Mouse (Mus musculus) v-Abl transformed pro-B cells (cell line): ENCODE results near the gene Nrm.

Source experiments
- in situ Hi-C, 2 experiments: fragments of 400-800 bp; cut with MboI; formaldehyde crosslinking; loops; one replicate each; pipeline ENCODE4 v1.15.1; 2025; ENCODE audit not compliant: unreplicated experiment in 2 of 2

The Nrm gene

DNA sequence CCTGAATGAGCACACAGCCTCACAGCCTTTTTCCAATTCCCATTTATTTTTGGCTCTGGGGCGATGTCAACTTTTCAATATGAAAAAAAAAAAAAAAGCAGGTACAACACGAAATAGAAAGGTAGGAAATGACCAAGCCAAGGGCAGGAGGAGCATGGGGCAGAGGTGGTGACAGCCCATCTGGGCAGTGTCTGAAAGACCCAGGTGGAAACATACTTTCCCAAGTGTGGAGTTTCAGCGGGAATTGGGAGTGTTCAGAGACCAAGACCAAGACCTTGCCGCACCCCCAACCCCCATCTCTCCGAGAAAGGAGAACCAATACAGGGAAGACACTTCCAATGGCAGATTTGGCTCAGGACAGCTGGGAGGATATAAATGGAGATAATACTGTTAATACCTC is 27.2 kb upstream of the Nrm start:
- in situ Hi-C loops = loop anchor here in 1 of 2 experiments (5.0 to 10.0 kb wide), 2 partner anchors 73 to 151 kb away; partner anchors contain the start of gene Prr3

DNA sequence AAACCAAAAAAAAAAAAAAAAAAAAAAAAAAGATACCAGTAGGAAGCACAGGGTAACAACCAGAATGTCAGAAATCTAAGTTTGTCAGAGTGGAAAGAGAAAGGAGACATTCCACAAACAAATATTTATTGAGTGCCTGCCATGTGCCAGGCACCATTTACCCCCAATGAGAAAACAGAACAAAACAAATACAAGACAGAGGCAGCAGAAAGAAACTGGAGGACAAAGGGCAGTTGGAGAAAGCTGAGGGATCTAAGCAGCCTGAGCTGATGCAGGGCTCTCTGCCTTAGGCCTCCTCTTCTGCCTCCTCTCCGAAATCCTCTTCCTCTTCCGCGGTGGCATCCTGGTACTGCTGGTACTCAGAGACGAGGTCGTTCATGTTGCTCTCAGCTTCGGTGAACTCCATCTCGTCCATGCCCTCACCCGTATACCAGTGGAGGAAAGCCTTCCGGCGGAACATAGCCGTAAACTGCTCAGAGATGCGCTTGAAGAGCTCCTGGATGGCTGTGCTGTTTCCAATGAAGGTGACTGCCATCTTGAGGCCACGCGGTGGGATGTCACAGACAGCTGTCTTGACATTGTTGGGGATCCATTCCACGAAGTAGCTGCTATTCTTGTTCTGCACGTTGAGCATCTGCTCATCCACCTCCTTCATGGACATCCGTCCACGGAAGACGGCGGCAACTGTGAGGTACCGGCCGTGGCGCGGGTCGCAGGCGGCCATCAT is 26.3 kb upstream of the Nrm start:
- in situ Hi-C loops = loop anchor here (5.0 to 10.0 kb wide), 3 partner anchors 37 to 150 kb away; partner anchors contain the start of gene Prr3 (in 1 of the 2)

DNA sequence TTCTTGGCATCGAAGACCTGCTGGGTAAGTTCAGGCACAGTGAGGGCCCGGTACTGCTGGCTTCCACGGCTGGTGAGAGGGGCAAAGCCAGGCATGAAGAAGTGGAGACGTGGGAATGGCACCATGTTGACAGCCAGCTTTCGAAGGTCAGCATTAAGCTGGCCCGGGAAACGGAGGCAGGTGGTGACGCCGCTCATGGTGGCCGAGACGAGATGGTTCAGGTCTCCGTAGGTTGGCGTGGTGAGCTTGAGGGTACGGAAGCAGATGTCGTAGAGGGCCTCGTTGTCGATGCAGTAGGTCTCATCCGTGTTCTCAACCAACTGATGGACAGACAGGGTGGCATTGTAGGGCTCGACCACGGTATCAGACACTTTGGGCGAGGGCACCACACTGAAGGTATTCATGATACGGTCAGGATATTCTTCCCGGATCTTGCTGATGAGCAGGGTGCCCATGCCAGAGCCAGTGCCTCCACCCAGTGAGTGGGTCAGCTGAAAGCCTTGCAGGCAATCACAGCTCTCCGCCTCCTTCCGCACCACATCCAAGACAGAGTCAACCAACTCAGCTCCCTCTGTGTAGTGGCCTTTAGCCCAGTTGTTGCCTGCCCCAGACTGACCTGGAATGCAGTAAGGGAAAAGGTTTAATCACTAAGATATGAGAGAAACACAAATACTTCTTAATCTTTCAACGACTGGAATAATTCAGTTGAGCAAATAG is 25.5 kb upstream of the Nrm start:
- in situ Hi-C loops = loop anchor here (5.0 to 10.0 kb wide), 2 partner anchors 37 to 149 kb away; partner anchors contain the start of gene Prr3 (in 1 of the 2)

DNA sequence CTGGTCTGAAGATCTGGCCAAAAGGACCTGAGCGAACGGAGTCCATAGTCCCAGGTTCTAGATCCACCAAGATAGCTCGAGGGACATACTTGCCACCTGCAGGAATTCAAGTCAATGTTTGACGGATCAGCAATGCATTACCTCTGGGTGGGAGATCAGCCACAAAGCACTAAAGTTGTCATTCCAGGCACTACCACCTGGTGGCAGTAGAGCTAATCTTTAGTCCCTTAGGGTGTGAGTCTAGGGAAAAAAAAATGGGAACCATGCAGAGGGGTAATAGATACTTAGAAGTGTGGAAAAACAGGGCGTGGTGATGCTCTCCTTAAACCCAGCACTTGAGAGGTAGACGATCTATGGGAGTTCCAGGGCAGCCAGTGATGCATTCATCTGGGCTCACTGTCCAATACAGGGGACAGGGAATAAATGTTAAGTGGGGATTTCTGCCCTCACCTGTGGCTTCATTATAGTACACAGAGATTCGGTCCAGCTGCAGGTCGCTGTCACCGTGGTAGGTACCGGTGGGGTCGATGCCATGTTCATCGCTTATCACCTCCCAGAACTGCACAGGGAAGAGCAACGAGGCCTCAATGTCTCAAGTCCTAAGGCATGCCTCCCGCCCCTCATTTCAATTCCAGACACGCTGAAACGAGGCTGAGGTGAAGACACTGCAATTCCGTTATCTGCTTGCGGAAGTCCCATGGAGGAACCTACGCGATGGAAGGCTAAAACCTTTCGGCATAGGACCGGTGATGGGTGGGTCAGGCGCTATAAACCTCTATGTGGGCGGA is 24.7 kb upstream of the Nrm start:
- in situ Hi-C loops = loop anchor here (5.0 to 10.0 kb wide), 2 partner anchors 36 to 148 kb away; partner anchors contain the start of gene Prr3 (in 1 of the 2)

GRCm38 (mm10) chr17:35836991-35837422 is 24.1 kb upstream of the Nrm start:
- in situ Hi-C loops = loop anchor here (5.0 to 10.0 kb wide), 2 partner anchors 35 to 148 kb away; partner anchors contain the start of gene Prr3 (in 1 of the 2)

GRCm38 (mm10) chr17:35837487-35837886 is 23.6 kb upstream of the Nrm start:
- in situ Hi-C loops = loop anchor here (5.0 to 10.0 kb wide), 2 partner anchors 35 to 147 kb away; partner anchors contain the start of gene Prr3 (in 1 of the 2)

DNA sequence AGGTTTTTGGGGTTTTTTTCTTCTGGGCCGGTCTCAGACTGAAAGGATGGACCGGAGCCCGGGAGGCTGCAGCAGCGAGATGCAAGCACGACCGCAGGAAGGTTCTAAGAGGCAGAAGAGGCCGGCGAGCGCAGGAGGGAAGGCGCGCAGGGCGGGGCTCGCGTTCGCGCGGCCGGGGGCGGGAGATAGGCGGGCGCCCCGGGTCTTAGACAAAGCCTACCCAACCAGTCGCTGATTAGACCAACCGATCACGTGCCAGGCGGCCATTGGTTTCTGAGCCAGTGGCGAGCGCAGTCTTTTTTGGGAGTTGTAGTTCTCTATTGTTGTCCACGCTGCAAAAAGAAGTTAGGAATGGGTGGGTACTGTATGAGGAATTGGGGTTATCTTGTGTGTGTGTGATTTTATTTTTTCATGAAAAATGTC is 23.0 kb upstream of the Nrm start, which contains the start of gene Tubb5:
Gene Tubb5, minus strand, starts transcription at position 185 of the 423 bp plus-strand sequence.
- in situ Hi-C loops = loop anchor here (5.0 to 10.0 kb wide), 2 partner anchors 34 to 147 kb away; partner anchors contain the start of gene Prr3 (in 1 of the 2)

DNA sequence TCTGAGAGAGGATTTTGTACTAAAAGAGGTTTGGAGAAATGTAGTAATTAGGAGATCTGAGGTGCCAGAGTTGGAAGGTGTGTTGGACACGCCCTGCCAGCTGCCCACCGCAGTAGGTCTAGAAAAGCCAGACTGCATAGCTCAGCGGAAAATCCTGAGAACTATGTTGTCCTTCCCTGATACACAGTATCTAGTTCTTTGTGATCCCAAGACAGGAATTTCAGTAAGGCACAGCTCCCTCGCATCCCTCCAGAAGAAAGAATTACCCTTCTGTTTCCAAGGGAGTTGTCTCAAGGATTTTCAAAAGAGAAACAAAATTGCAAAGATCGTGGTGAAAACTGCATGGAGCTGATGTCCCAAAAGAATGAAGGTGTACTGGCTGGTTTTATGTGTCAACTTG is 22.5 kb upstream of the Nrm start:
- in situ Hi-C loops = loop anchor here (5.0 to 10.0 kb wide), 2 partner anchors 34 to 146 kb away; partner anchors contain the start of gene Prr3 (in 1 of the 2)

DNA sequence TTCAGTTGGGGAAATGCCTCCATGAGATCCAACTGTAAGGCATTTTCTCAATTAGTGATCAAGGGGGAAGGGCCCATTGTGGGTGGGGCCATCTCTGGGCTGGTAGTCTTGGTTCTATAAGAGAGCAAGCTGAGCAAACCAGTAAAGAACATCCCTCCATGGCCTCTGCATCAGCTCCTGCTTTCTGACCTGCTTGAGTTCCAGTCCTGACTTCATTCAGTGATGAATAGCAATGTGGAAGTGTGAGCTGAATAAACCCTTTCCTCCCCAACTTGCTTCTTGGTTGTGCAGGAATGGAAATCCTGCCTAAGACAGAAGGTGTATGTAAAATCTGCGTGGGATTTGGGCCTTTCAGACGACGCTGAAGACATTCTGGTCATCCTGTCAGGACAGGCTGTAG is 22.1 kb upstream of the Nrm start:
- in situ Hi-C loops = loop anchor here (5.0 to 10.0 kb wide), 2 partner anchors 33 to 146 kb away; partner anchors contain the start of gene Prr3 (in 1 of the 2)

DNA sequence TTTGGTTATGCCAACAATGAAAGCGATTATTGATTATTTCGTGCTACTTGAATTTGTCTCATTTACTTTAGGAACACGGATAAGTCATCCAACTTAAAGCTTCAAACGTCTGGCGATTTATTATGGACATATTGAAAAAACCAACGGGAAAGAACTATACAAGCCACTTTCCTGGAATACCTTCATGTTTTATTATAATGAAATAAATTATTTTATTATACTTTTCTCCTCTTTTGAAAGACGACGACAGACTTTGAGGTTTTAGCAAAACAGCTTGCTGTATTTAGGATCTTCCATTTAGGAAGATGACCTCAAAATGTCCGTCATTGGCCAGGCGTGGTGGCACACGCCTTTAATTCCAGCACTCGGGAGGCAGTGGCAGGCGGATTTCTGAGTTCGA is 20.6 kb upstream of the Nrm start:
- in situ Hi-C loops = no loop called here

GRCm38 (mm10) chr17:35841076-35841950 is 19.8 kb upstream of the Nrm start, which contains the start of gene Mdc1:
Gene Mdc1, plus strand, starts transcription at chr17:35841515.
- in situ Hi-C loops = no loop called here

GRCm38 (mm10) chr17:35842006-35842405 is 19.1 kb upstream of the Nrm start:
- in situ Hi-C loops = no loop called here

- in situ Hi-C loops = no loop called here
These were observed 17.6 kb upstream of the Nrm start for GRCm38 (mm10) chr17:35843514-35843913.

DNA sequence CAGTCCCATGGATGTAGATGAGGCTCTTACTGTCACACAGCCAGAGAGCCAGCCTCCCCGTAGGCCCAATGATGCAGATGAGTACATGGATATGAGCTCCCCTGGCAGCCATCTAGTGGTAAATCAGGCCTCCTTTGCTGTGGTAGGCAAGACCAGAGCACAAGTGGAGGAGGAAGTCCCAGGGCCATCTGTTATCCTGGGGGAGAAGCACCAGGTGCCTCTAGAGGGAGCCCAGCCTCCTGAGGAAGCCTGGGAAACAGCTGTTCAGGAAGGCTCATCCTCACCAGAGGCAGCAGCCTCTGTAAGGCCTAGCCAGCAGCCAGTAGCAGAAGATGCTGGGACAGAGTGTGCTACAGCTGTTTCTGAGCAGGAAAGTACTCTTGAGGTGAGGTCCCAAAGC is 13.0 kb upstream of the Nrm start:
- in situ Hi-C loops = no loop called here

DNA sequence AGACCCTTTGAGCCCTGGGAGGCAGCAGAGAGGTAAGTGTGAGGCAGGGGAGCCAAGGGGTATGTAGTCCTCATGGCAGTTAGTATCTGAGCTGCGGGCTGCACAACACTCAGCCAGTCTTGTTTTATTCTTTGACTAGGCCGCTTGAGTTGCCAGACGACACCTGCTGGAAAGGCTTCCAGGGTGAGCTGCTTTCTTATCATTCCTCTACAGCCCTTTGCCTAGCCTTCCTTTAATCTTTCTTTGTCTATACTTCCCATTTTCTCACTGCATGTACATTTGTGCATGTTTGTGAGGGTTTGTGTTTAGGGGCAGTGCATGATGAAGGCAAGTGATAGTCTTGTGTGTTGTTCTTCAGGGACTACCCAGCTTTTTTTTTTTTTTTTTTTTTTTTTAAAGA is 10.1 kb upstream of the Nrm start:
- in situ Hi-C loops = no loop called here

DNA sequence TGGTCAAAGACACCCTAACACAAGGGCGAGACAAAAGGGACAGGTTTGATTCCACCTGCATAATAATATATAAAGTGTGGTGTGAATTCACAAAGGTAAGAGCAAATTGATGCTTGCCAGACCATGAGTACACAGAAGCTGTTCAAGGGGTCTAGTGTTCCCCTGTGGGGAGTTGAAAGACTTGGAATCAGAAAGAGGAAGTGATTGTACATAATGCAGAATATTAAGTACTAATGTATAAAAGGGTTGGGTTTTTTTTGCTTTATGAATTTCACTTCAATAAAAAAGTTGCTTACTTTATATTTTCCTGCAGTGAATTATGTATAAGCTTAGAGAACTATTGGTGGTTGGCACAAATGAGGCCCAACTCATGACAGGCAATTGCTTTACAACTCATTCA is 1.7 kb upstream of the Nrm start:
- in situ Hi-C loops = no loop called here

- in situ Hi-C loops = no loop called here
These were observed 1.3 kb upstream of the Nrm start for GRCm38 (mm10) chr17:35859835-35860234.

- in situ Hi-C loops = no loop called here
These were observed 304 bp upstream of the Nrm start for GRCm38 (mm10) chr17:35860831-35861197.

- in situ Hi-C loops = no loop called here
These were observed 3.8 kb downstream of the Nrm start for GRCm38 (mm10) chr17:35864832-35865353.
